Mouse (Mus musculus) telencephalon, adult 2 months (tissue): ENCODE results near the gene Ccdc51.

Experiments
- DNase-seq: peaks from one replicate; pipeline ENCODE4 v3.0.0-alpha.2; 2011; ENCODE audit warnings: low read depth, low spot score

Ccdc51 gene

DNA sequence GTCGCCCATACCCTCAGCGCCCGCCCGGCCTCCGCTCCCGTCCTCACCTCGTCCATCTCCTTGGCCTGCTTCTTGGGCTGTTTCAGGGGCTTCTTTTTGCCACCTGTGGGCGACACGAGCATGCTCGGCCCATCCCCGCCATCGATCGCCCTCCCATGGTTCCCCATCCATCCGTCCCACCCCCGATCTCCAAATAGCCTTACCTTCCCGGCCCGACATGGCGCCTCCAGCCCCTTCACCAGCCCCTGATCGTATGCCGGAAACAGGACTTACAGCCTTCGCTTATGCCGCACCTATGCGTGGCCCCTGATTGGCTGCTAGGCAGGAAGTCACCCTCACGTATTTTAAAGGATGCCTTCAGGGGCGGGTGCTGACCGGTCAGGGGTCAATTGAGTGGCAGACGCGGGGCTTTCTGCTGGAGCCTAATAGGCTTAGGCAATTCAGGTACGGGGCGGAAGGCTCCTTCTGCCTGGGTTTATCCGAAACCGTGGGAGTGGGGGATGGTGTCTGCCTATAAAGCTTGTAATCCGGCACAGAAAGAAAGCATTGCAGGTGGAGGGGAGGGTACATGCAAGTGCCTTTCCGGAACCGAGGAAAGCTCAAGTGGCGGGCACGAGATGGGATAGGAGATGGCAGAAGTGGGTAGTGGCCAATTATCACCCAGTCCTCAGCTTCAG lies at the start of gene Ccdc51, which contains the start of gene Tma7:
Gene Ccdc51 (plus strand): TSS at position 370 of the 677 bp plus-strand sequence.
Gene Tma7 (minus strand): TSS at position 464 of the 677 bp plus-strand sequence.
- peak; percentile 89 for DNase-seq

DNA sequence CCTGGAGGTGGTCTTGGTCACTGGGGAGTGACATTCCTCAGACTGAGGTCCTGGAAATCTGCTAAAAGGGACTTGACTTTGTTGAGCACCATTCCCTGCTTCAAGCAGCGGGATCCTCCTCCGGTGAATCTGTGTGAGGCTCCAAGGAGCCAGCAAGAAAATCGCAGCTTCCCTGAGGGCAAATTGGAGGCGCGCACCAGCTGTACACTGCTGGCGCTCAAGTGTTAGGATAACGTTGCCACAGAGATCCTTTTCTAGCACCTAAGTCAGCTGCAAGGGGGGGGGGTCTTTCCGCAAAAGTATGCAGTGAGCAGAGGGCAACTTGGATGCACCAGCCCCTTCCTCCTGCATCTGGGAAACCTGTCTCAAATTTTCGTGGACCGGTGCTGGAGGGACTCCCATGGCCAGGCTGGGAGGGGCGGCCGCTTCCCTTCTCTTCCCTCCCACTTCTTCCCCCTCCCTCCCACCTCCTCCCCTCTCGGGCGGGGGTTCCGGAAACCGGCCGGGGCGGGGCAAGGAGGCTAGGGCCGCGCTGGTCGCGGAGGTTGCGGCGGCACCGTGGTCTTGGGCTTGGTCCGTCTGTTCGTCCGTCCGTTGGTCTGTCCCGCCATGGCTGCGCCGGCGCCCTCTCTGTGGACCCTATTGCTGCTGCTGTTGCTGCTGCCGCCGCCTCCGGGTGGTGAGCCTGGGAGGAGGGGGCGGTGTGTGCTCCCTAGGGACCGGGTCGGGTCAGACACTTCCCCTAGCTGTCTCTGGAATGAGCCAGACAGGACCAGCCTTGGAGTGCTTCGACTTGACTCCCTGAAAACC lies 44.0 kb upstream of the Ccdc51 start, which contains the start of gene Shisa5:
Gene Shisa5 (plus strand): TSS at position 480 of the 810 bp plus-strand sequence.
- no peak for DNase-seq

DNA sequence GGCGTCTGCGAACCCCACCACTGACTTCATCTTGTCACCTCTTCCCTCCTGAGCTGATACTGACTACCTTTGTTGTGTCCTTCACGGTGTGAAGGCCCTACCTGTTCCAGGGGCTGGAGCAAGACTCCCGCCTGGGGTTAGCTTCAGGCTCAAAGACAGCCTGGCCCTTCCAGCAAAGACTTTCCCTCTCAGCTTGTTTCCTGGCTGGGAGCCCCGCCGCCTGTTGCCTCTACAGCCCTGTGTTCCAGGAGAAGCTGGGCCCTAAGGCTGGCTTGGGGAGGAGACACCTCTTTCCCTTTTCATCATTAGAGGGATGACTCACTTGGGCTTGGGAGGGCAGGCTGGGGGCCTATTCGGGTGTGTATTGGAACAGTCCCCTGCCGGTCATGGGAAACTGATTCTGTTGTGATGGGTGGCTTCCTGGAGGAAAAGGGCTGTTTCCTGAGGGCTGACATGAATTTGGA lies 43.4 kb upstream of the Ccdc51 start:
- DNase-seq = no peak

DNA sequence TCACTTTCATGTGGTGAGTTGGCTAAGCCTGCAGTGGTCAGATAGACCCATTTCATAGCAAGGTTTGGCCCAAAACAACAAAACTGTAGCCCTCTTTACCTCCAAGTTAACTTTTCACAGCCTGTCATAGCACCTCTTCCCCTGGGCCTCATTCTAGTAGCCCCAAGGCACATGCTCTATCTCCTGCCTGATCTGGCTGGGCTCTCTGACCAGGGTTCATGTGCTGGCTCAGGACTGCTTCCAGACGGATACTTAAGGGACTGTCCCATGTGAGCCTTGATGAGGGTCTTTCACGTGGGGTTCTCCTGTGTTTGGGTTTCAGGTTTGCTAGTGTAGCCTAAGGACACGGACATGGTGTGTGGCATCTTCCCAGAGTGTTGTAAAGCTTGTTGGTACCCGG lies 42.6 kb upstream of the Ccdc51 start:
- DNase-seq = no peak

DNA sequence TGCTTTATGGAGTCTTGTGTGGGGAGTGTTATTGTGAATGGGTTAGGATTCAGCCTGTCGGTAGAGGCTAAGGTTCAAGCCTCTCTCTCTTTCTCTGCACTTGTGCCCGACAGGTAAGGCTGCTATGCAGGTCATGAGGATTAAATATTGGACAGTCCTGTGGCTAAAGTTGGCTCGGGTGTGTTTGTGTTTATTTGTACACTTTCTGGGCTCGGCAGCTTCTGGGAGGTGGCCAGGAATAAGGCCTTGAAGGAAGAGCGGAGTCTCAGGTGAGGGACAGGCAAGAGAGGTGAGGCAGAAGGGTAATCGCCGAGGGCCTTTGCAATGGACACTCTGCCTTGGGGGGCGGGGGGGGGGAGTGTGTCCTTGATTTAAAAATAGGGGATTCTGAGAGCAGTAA lies 42.1 kb upstream of the Ccdc51 start:
- DNase-seq = no peak

- no peak for DNase-seq
Observed at GRCm38 (mm10) chr9:109040906-109041305, 41.4 kb upstream of the Ccdc51 start.

- no peak for DNase-seq
Observed at GRCm38 (mm10) chr9:109041351-109041750, 40.9 kb upstream of the Ccdc51 start.

DNA sequence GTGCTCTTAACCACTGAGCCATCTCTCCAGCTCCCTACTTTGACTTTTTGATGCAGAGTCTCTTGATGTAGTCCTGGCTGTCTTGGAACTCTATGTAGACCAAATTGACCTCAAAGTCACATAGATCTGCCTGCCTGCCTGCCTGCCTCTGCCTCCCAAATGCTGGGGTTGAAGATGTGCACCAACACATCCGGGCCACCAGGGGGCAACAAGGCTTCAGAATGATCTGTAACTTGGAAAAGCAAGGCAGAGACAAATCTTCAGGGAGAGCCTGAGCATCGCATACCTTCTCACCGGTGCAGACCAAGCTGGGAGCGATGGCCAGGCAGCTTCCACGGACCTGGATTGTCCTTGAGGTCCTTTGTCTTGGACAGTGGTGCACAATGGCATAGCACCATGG lies 36.0 kb upstream of the Ccdc51 start:
- no peak for DNase-seq

- DNase-seq = no peak
Observed at GRCm38 (mm10) chr9:109049316-109049715, 33.0 kb upstream of the Ccdc51 start.

GRCm38 (mm10) chr9:109049996-109050673 lies 32.2 kb upstream of the Ccdc51 start:
- no peak for DNase-seq

- DNase-seq = no peak
Observed at GRCm38 (mm10) chr9:109050674-109050997, 31.7 kb upstream of the Ccdc51 start.

GRCm38 (mm10) chr9:109051011-109051501 lies 31.2 kb upstream of the Ccdc51 start:
- DNase-seq = no peak

- no peak for DNase-seq
Observed at GRCm38 (mm10) chr9:109051651-109052489, 30.4 kb upstream of the Ccdc51 start.

- DNase-seq = no peak
Observed at GRCm38 (mm10) chr9:109052490-109053260, 29.6 kb upstream of the Ccdc51 start.

GRCm38 (mm10) chr9:109053366-109053765 lies 28.9 kb upstream of the Ccdc51 start:
- no peak for DNase-seq

- DNase-seq = no peak
Observed at GRCm38 (mm10) chr9:109053851-109054250, 28.4 kb upstream of the Ccdc51 start.

DNA sequence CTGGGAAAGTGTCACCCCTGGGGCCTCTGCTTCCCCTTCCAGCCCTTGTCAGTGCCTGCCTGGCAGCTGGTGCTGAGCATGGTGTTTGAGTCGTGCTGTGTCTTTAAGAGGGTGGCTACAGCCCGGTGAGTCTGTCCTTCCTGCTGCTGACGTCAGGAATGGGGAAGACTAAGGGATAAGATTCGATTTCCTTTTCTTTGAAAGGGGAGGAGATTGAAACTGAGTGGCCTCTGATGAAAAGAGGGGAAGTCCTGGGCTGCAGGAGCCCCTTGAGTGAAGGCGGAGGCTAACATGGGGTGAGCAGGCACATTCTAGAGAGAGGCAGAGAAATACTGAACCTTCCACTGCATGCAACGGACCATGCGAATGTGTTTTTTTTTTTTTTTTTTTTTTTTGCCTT lies 27.6 kb upstream of the Ccdc51 start:
- DNase-seq = peak; percentile 92

- no peak for DNase-seq
Observed at GRCm38 (mm10) chr9:109055271-109056030, 26.8 kb upstream of the Ccdc51 start.

- no peak for DNase-seq
Observed at GRCm38 (mm10) chr9:109056081-109056690, 26.1 kb upstream of the Ccdc51 start.
